Mouse (Mus musculus): ENCODE results near the gene Alk.

GRCm38 (mm10) chr17:72332909-72333308 lies 271.5 kb downstream of the Alk start:
- no peak for TF ChIP-seq CTCF (IDR thresholded peaks at IDR 0.05; ENCODE audit: low read depth)
- no peak for TF ChIP-seq EP300 (optimal IDR thresholded peaks at IDR 0.05)
